Mouse (Mus musculus) layer of hippocampus, adult 18-20 months (tissue): ENCODE data around the gene Pam. TPM values are rescaled to one million over a fixed set of nuclear protein-coding genes. Genes with fewer than 3 reads are reported as not detected.
"Not testable (repeated sequence)": the region's sequence is repeated elsewhere in the genome, so short reads cannot be mapped to it uniquely, and the experiment has no call there.

Source experiments
- DNase-seq, 2 experiments: peaks; one replicate each; pipeline ENCODE4 v3.0.0; 2022; ENCODE audit warnings: low spot score in 2 of 2
- total RNA-seq, 2 experiments: library from RNA; stranded (reverse); gene quantifications; 2 replicates each; pipeline ENCODE4 v1.2.3; 2021

The Pam gene
- total RNA-seq, 2 experiments from 2014 or later, result 188 to 199 TPM

- no peak for DNase-seq
Observed at GRCm38 (mm10) chr1:98042425-98042824, 53.0 kb downstream of the Pam start.

GRCm38 (mm10) chr1:98038252-98038651 is 57.2 kb downstream of the Pam start:
- no peak for DNase-seq

GRCm38 (mm10) chr1:98035736-98036135 is 59.7 kb downstream of the Pam start:
- no peak for DNase-seq

GRCm38 (mm10) chr1:98031802-98032201 is 63.6 kb downstream of the Pam start:
- DNase-seq, result peak; percentile 75 to 87

GRCm38 (mm10) chr1:98029025-98029424 is 66.4 kb downstream of the Pam start:
- DNase-seq, result no peak

GRCm38 (mm10) chr1:98028468-98028867 is 67.0 kb downstream of the Pam start:
- DNase-seq, result no peak

- DNase-seq, result no peak
Observed at GRCm38 (mm10) chr1:98027959-98028358, 67.5 kb downstream of the Pam start.

GRCm38 (mm10) chr1:98025924-98026640 is 69.4 kb downstream of the Pam start:
- no peak for DNase-seq

GRCm38 (mm10) chr1:98023866-98024265 is 71.6 kb downstream of the Pam start:
- DNase-seq, result no peak

- DNase-seq, result no peak
Observed at GRCm38 (mm10) chr1:98018987-98019386, 76.5 kb downstream of the Pam start.

- no peak for DNase-seq
Observed at GRCm38 (mm10) chr1:98016004-98016848, 79.2 kb downstream of the Pam start.

GRCm38 (mm10) chr1:98015564-98015963 is 79.9 kb downstream of the Pam start:
- DNase-seq, result no peak

GRCm38 (mm10) chr1:98002561-98003425 is 92.7 kb downstream of the Pam start:
- peak; percentile 63 to 87 for DNase-seq

- DNase-seq, result no peak
Observed at GRCm38 (mm10) chr1:97999465-97999864, 96.0 kb downstream of the Pam start.

- DNase-seq, result not testable (repeated sequence)
Observed at GRCm38 (mm10) chr1:97998961-97999360, 96.5 kb downstream of the Pam start.

- DNase-seq, result no peak
Observed at GRCm38 (mm10) chr1:97997088-97997487, 98.4 kb downstream of the Pam start.

- no peak for DNase-seq
Observed at GRCm38 (mm10) chr1:97991976-97992375, 103.5 kb downstream of the Pam start.

- DNase-seq, result no peak
Observed at GRCm38 (mm10) chr1:97983189-97983588, 112.3 kb downstream of the Pam start.

GRCm38 (mm10) chr1:97979422-97979821 is 116.0 kb downstream of the Pam start:
- no peak for DNase-seq

- DNase-seq, result no peak
Observed at GRCm38 (mm10) chr1:97977521-97977920, 117.9 kb downstream of the Pam start.

- DNase-seq, result peak; percentile 53 to 66
Observed at GRCm38 (mm10) chr1:97976873-97977473, 118.5 kb downstream of the Pam start.
